Mouse (Mus musculus): ENCODE data around the gene Rbfox1. TPM values are rescaled to one million over a fixed set of nuclear protein-coding genes. Genes with fewer than 3 reads are reported as not detected.

Gene Rbfox1
- polyA plus RNA-seq, 1 experiment from 2014 or later: 3.3 TPM

DNA sequence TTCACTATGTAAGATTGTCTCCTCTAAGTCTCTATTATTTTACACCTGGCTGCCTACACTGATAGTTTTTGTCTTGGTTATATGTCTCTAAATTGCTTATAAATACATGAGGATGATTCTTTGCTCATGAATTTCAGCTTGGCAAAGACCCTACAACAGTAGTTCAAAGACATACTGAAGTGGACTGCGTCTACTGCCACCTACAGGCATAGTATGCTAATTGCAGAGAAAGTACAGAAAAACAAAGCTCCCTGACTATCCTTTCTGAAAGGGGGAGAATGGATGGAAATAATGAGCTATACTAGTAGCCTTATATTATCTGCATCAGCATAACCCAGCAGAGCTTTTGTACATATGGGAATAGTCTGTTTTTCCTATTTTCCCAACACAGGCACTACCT, 1390.7 kb downstream of the Rbfox1 start:
- Histone ChIP-seq H3K27me3 (ENCODE audit: insufficient read depth, low read length) (no peaks in the 10 kb centered on the region), H3K9me3 (replicated peaks; ENCODE audit: low read length) (no peaks in the 10 kb centered on the region; the same call in 1 of the 2 replicates), H3K4me3 (replicated peaks; ENCODE audit: low read depth, low read length) (no peak overlapping the region), H3K4me2 (ENCODE audit: low read length) (no peak overlapping the region), H3K27ac (no peak overlapping the region), H3K4me1 (replicated peaks; ENCODE audit: insufficient read depth, low read length) (no peaks in the 10 kb centered on the region), H3K36me3 (ENCODE audit: insufficient read depth, low read length) (no peaks in the 10 kb centered on the region), H3K9ac (ENCODE audit: low read depth, low read length) (no peak overlapping the region)
- 47% methylated on average over 1 of the region's 1 CpGs for WGBS
- DNase-seq (ENCODE audit: low spot score) (no peak), ATAC-seq (replicated peaks; ENCODE audit: low FRiP score, low read depth) (no peak)
- peak; percentile 47; the same call in 1 of the 2 replicates for TF ChIP-seq CTCF (IDR thresholded peaks at IDR 0.05; ENCODE audit: low read depth)

DNA sequence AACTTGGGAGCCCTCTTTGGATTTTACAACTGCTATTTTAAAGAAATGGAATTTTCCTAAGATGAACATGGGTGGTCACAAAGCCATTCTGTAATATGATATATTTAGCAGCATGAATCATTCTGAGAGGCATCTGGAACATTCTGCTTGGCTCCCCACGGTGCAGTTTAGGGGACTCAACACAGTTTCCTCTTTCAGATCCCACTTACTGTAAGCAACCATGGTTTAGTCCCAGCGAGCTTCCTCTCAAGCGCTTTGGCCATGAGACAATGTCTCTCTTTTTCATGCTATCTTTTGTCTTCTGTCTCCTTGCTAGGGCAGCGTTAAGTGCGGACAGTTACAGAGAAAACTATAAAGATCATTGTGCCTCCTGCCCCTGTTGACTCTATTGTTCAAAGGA, 1394.4 kb downstream of the Rbfox1 start:
- Histone ChIP-seq H3K4me3 (replicated peaks; ENCODE audit: low read depth, low read length) (no peak overlapping the region), H3K9me3 (replicated peaks; ENCODE audit: low read length) (no peaks in the 10 kb centered on the region; the same call in 1 of the 2 replicates), H3K36me3 (ENCODE audit: insufficient read depth, low read length) (no peaks in the 10 kb centered on the region), H3K27me3 (ENCODE audit: insufficient read depth, low read length) (no peaks in the 10 kb centered on the region), H3K27ac (no peak overlapping the region), H3K4me2 (ENCODE audit: low read length) (no peak overlapping the region), H3K4me1 (replicated peaks; ENCODE audit: insufficient read depth, low read length) (no peaks in the 10 kb centered on the region), H3K9ac (ENCODE audit: low read depth, low read length) (no peak overlapping the region)
- no peak for TF ChIP-seq CTCF (IDR thresholded peaks at IDR 0.05; ENCODE audit: low read depth)
- DNase-seq (ENCODE audit: low spot score) (peak; percentile 54), ATAC-seq (replicated peaks; ENCODE audit: low FRiP score, low read depth) (no peak)
- 72% methylated on average over 5 of the region's 5 CpGs for WGBS

- H3K9me3 ChIP-seq (replicated peaks; ENCODE audit: low read length): no peaks in the 10 kb centered on the region
- no peak overlapping the region for H3K4me2 ChIP-seq (ENCODE audit: low read length)
- no peaks in the 10 kb centered on the region for H3K36me3 ChIP-seq (ENCODE audit: insufficient read depth, low read length)
- H3K4me1 ChIP-seq (replicated peaks; ENCODE audit: insufficient read depth, low read length): no peaks in the 10 kb centered on the region
- no peak overlapping the region for H3K27ac ChIP-seq
- no peak overlapping the region for H3K9ac ChIP-seq (ENCODE audit: low read depth, low read length)
- 91% methylated on average over 7 of the region's 7 CpGs for WGBS
- ATAC-seq (replicated peaks; ENCODE audit: low FRiP score, low read depth) (no peak), DNase-seq (ENCODE audit: low spot score) (no peak)
- H3K27me3 ChIP-seq (ENCODE audit: insufficient read depth, low read length): no peaks in the 10 kb centered on the region
- no peak for TF ChIP-seq CTCF (IDR thresholded peaks at IDR 0.05; ENCODE audit: low read depth)
- H3K4me3 ChIP-seq (replicated peaks; ENCODE audit: low read depth, low read length): no peak overlapping the region
Measured at GRCm38 (mm10) chr16:7282257-7282656, 1397.1 kb downstream of the Rbfox1 start.

- Histone ChIP-seq H3K4me1 (replicated peaks; ENCODE audit: insufficient read depth, low read length) (no peaks in the 10 kb centered on the region), H3K27me3 (ENCODE audit: insufficient read depth, low read length) (no peaks in the 10 kb centered on the region), H3K4me3 (replicated peaks; ENCODE audit: low read depth, low read length) (no peak overlapping the region), H3K27ac (no peak overlapping the region), H3K36me3 (ENCODE audit: insufficient read depth, low read length) (no peaks in the 10 kb centered on the region), H3K9ac (ENCODE audit: low read depth, low read length) (no peak overlapping the region), H3K9me3 (replicated peaks; ENCODE audit: low read length) (no peaks in the 10 kb centered on the region), H3K4me2 (ENCODE audit: low read length) (no peak overlapping the region)
- ATAC-seq (replicated peaks; ENCODE audit: low FRiP score, low read depth) (no peak), DNase-seq (ENCODE audit: low spot score) (no peak)
- TF ChIP-seq CTCF (IDR thresholded peaks at IDR 0.05; ENCODE audit: low read depth): no peak
- 71% methylated on average over 16 of the region's 16 CpGs for WGBS
Measured at GRCm38 (mm10) chr16:7292985-7293805, 1408.0 kb downstream of the Rbfox1 start.

GRCm38 (mm10) chr16:7302416-7302815, 1417.3 kb downstream of the Rbfox1 start:
- Histone ChIP-seq H3K27me3 (ENCODE audit: insufficient read depth, low read length) (no peaks in the 10 kb centered on the region), H3K27ac (no peak overlapping the region), H3K4me2 (ENCODE audit: low read length) (no peak overlapping the region), H3K36me3 (ENCODE audit: insufficient read depth, low read length) (no peaks in the 10 kb centered on the region), H3K4me1 (replicated peaks; ENCODE audit: insufficient read depth, low read length) (no peaks in the 10 kb centered on the region), H3K9me3 (replicated peaks; ENCODE audit: low read length) (no peaks in the 10 kb centered on the region), H3K9ac (ENCODE audit: low read depth, low read length) (no peak overlapping the region), H3K4me3 (replicated peaks; ENCODE audit: low read depth, low read length) (no peak overlapping the region)
- ATAC-seq (replicated peaks; ENCODE audit: low FRiP score, low read depth): no peak
- no peak for TF ChIP-seq CTCF (IDR thresholded peaks at IDR 0.05; ENCODE audit: low read depth)
- DNase-seq (ENCODE audit: low spot score): no peak
- WGBS: 81% methylated on average over 3 of the region's 3 CpGs

DNA sequence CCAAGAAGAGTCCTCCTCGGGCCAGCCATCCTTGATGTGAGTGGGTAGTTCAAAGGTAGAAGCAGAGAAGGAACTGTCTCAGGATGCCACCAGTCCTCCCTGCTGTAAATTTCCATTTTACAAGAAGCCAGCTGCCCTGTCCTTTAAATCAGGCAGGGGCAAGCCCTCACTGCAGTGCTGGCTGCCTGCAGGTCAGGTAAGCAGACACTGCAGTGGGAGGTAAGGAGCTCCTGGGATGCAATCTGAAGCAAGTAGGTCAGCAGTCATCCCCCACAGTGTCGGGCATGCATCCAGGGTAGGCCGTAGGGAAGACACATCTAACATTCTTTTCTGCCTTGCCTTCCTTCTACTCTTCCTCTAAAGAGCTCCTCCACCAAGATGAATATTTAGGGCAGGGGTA, 1444.0 kb downstream of the Rbfox1 start:
- H3K9me3 ChIP-seq (replicated peaks; ENCODE audit: low read length): no peaks in the 10 kb centered on the region
- H3K4me1 ChIP-seq (replicated peaks; ENCODE audit: insufficient read depth, low read length): no peaks in the 10 kb centered on the region
- no peak overlapping the region for H3K4me3 ChIP-seq (replicated peaks; ENCODE audit: low read depth, low read length)
- no peak overlapping the region for H3K4me2 ChIP-seq (ENCODE audit: low read length)
- no peaks in the 10 kb centered on the region for H3K27me3 ChIP-seq (ENCODE audit: insufficient read depth, low read length)
- H3K27ac ChIP-seq: no peak overlapping the region
- H3K36me3 ChIP-seq (ENCODE audit: insufficient read depth, low read length): no peaks in the 10 kb centered on the region
- TF ChIP-seq CTCF (IDR thresholded peaks at IDR 0.05; ENCODE audit: low read depth): no peak
- no peak for ATAC-seq (replicated peaks; ENCODE audit: low FRiP score, low read depth)
- WGBS: 28% methylated on average over 3 of the region's 3 CpGs
- peak; percentile 73 for DNase-seq (ENCODE audit: low spot score)
- no peak overlapping the region for H3K9ac ChIP-seq (ENCODE audit: low read depth, low read length)

Data from kidney, postnatal 0 days (tissue).